Mouse (Mus musculus) embryonic fibroblast, embryonic 13.5 days (primary cell): Measurements from ENCODE around the gene Hoxb8.

ENCODE experiments used
- CTCF ChIP-seq: IDR thresholded peaks from 2 replicates; pipeline ENCODE4 v1.5.1; 2011; ENCODE audit warnings: mild to moderate bottlenecking, control low read depth, low read length, moderate library complexity, borderline replicate concordance; ENCODE audit not compliant: insufficient read depth
- POLR2A ChIP-seq: IDR thresholded peaks from 2 replicates; pipeline ENCODE4 v1.6.1; 2011; ENCODE audit warnings: low read depth, mild to moderate bottlenecking, control low read depth, low read length, moderate library complexity

- TF ChIP-seq POLR2A: no peak
- TF ChIP-seq CTCF: no peak
Observed at GRCm38 (mm10) chr11:96287411-96287810, 5.7 kb downstream of the Hoxb8 start.
